Comparison of ENCODE assay signal across 23 mouse cellular contexts in genomic region chr9:113578221-113578620, GRCm38 (mm10).
DNase-seq lines count a peak whose midpoint lies in the region; ATAC-seq lines count a peak whose summit lies in the region.
"Had no signal": no experiment of that assay in that cellular context is flagged by ENCODE, and none has a peak within 500 bp of the region (broad histone marks: within the 10 kb centered on the region; RNA-seq: fewer than 3 reads in every experiment).

No protein-coding gene starts in this region.

- no peaks in the 10 kb centered on the region for H3K27me3 ChIP-seq in embryonic facial prominence, embryonic 11.5 days (ENCODE audit: control insufficient read depth, insufficient read depth, low read length)
- no peaks in the 10 kb centered on the region for H3K27me3 ChIP-seq in embryonic facial prominence, embryonic 10.5 days (replicated peaks; ENCODE audit: low read depth, poor library complexity, severe bottlenecking)
- no peaks in the 10 kb centered on the region for H3K27me3 ChIP-seq in neural tube, embryonic 11.5 days (ENCODE audit: control insufficient read depth, insufficient read depth, low read length)
- no peaks in the 10 kb centered on the region for H3K27me3 ChIP-seq in neural tube, embryonic 15.5 days (replicated peaks)
- H3K27me3 ChIP-seq: forebrain, embryonic 13.5 days; heart, embryonic 13.5 days; limb, embryonic 12.5 days; liver, embryonic 13.5 days; lung, embryonic 15.5 days had no signal

- no peaks in the 10 kb centered on the region for H3K9me3 ChIP-seq in embryonic facial prominence, embryonic 11.5 days (replicated peaks; ENCODE audit: control insufficient read depth, low read length)
- H3K9me3 ChIP-seq in embryonic facial prominence, embryonic 10.5 days = no peaks in the 10 kb centered on the region
- no peaks in the 10 kb centered on the region for H3K9me3 ChIP-seq in neural tube, embryonic 11.5 days (ENCODE audit: control insufficient read depth, low read length)
- H3K9me3 ChIP-seq in neural tube, embryonic 15.5 days (replicated peaks) = no peaks in the 10 kb centered on the region
- H3K9me3 ChIP-seq: forebrain, embryonic 13.5 days; heart, embryonic 13.5 days; limb, embryonic 12.5 days; liver, embryonic 13.5 days; lung, embryonic 15.5 days had no signal

- DNase-seq in embryonic facial prominence, embryonic 11.5 days (ENCODE audit: low spot score) = no peak
- no peak for DNase-seq in embryonic facial prominence, embryonic 10.5 days (ENCODE audit: low spot score)
- peak; percentile 24 for DNase-seq in layer of hippocampus, adult 11-12 months (ENCODE audit: low spot score)
- DNase-seq in layer of hippocampus, postnatal 14 days (ENCODE audit: low spot score in 2 of 2) = no peak
- peak; percentile 31 for DNase-seq in neural tube, embryonic 11.5 days (ENCODE audit: low spot score)
- no peak for DNase-seq in neural tube, embryonic 10.5 days (ENCODE audit: extremely low spot score, low spot score)
- DNase-seq in adrenal gland, adult 18-20 months (ENCODE audit: low spot score in 2 of 2) = no peak
- DNase-seq: cerebellum, postnatal 14 days; embryo, embryonic 11 days; heart, postnatal 4 days; kidney, adult 11 months; kidney, postnatal 10 days; liver, embryonic 13.5 days; retina, postnatal 1 day; thymus, postnatal 14 days had no signal

- no peak overlapping the region for H3K9ac ChIP-seq in embryonic facial prominence, embryonic 11.5 days (replicated peaks; ENCODE audit: low read length)
- no peak overlapping the region for H3K9ac ChIP-seq in neural tube, embryonic 11.5 days (ENCODE audit: low read length)
- no peak overlapping the region for H3K9ac ChIP-seq in neural tube, embryonic 15.5 days (replicated peaks)
- H3K9ac ChIP-seq: forebrain, embryonic 13.5 days; heart, embryonic 13.5 days; limb, embryonic 12.5 days; liver, embryonic 13.5 days; lung, embryonic 15.5 days had no signal

- no peaks in the 10 kb centered on the region for H3K36me3 ChIP-seq in embryonic facial prominence, embryonic 11.5 days (replicated peaks; ENCODE audit: control insufficient read depth, insufficient read depth, low read depth, low read length)
- H3K36me3 ChIP-seq in embryonic facial prominence, embryonic 10.5 days (replicated peaks) = no peaks in the 10 kb centered on the region
- no peaks in the 10 kb centered on the region for H3K36me3 ChIP-seq in neural tube, embryonic 11.5 days (ENCODE audit: control insufficient read depth, insufficient read depth, low read length)
- H3K36me3 ChIP-seq in neural tube, embryonic 15.5 days = no peaks in the 10 kb centered on the region
- H3K36me3 ChIP-seq: G1E; heart, embryonic 13.5 days; limb, embryonic 12.5 days; liver, embryonic 13.5 days; lung, embryonic 15.5 days had no signal

- 0 out of 2 replicates have a peak, but pooled peaks have one; percentile 39 for ATAC-seq in embryonic facial prominence, embryonic 11.5 days (replicated peaks; ENCODE audit: insufficient number of reproducible peaks, low FRiP score, low TSS enrichment, low read depth)
- no peak for ATAC-seq in neural tube, embryonic 11.5 days (ENCODE audit: insufficient read depth, low FRiP score, low TSS enrichment)
- peak; percentile 69 for ATAC-seq in neural tube, embryonic 15.5 days (ENCODE audit: low FRiP score)
- ATAC-seq: CD4-positive, CD25-positive, alpha-beta regulatory T cell, adult 4 months; forebrain, embryonic 13.5 days had no signal

- WGBS in embryonic facial prominence, embryonic 11.5 days = 82% methylated on average over 9 of the region's 9 CpGs
- 85% methylated on average over 9 of the region's 9 CpGs for WGBS in embryonic facial prominence, embryonic 10.5 days
- WGBS in neural tube, embryonic 11.5 days = 69% methylated on average over 9 of the region's 9 CpGs
- WGBS in neural tube, embryonic 15.5 days = 37% methylated on average over 9 of the region's 9 CpGs

- H3K27ac ChIP-seq in embryonic facial prominence, embryonic 11.5 days (replicated peaks; ENCODE audit: low read depth, low read length) = no peak overlapping the region
- H3K27ac ChIP-seq in embryonic facial prominence, embryonic 10.5 days (replicated peaks) = no peak overlapping the region
- no peak overlapping the region for H3K27ac ChIP-seq in neural tube, embryonic 11.5 days (ENCODE audit: low read depth, low read length)
- H3K27ac ChIP-seq in neural tube, embryonic 15.5 days (replicated peaks) = peak overlapping the region; percentile 45; the same call in 1 of the 2 replicates
- H3K27ac ChIP-seq: forebrain, embryonic 13.5 days; heart, embryonic 13.5 days; limb, embryonic 12.5 days; liver, embryonic 13.5 days; lung, embryonic 15.5 days; macrophage had no signal

- no peak overlapping the region for H3K4me2 ChIP-seq in embryonic facial prominence, embryonic 11.5 days (ENCODE audit: low read depth, low read length)
- no peak overlapping the region for H3K4me2 ChIP-seq in neural tube, embryonic 11.5 days (ENCODE audit: low read depth)
- no peak overlapping the region for H3K4me2 ChIP-seq in neural tube, embryonic 15.5 days
- H3K4me2 ChIP-seq: forebrain, embryonic 13.5 days; heart, embryonic 13.5 days; limb, embryonic 12.5 days; liver, embryonic 13.5 days; lung, embryonic 15.5 days had no signal

- H3K4me3 ChIP-seq in embryonic facial prominence, embryonic 11.5 days (ENCODE audit: low read depth, low read length) = no peak overlapping the region
- H3K4me3 ChIP-seq in embryonic facial prominence, embryonic 10.5 days = no peak overlapping the region
- no peak overlapping the region for H3K4me3 ChIP-seq in neural tube, embryonic 11.5 days (ENCODE audit: low read depth, low read length)
- no peak overlapping the region for H3K4me3 ChIP-seq in neural tube, embryonic 15.5 days (replicated peaks)
- H3K4me3 ChIP-seq: forebrain, embryonic 13.5 days; heart, embryonic 13.5 days; limb, embryonic 12.5 days; liver, embryonic 13.5 days; lung, embryonic 15.5 days had no signal

- no peaks in the 10 kb centered on the region for H3K4me1 ChIP-seq in embryonic facial prominence, embryonic 11.5 days (ENCODE audit: control insufficient read depth, insufficient read depth, low read length)
- H3K4me1 ChIP-seq in embryonic facial prominence, embryonic 10.5 days = no peaks in the 10 kb centered on the region
- no peaks in the 10 kb centered on the region for H3K4me1 ChIP-seq in neural tube, embryonic 11.5 days (ENCODE audit: control insufficient read depth, insufficient read depth, low read length)
- peaks cover 10% of the 10 kb centered on the region for H3K4me1 ChIP-seq in neural tube, embryonic 15.5 days
- H3K4me1 ChIP-seq: forebrain, embryonic 13.5 days; heart, embryonic 13.5 days; liver, embryonic 13.5 days; lung, embryonic 15.5 days had no signal

Comparison
In these comparisons a context has a peak if more than half of its experiments do, and no peak if none do; other contexts are left out.
1. DNase-seq: peak in layer of hippocampus, adult 11-12 months (single experiment) and neural tube, embryonic 11.5 days (single experiment); none in embryonic facial prominence, embryonic 11.5 days (single experiment), embryonic facial prominence, embryonic 10.5 days (single experiment), layer of hippocampus, postnatal 14 days (0 of 2), neural tube, embryonic 10.5 days (single experiment) and adrenal gland, adult 18-20 months (0 of 2).